Mouse (Mus musculus) liver (tissue): ENCODE data around the gene Lcn11.

Source experiments
- DNase-seq: peaks from one replicate; pipeline ENCODE4 v3.0.0-alpha.2; 2020; ENCODE audit warnings: mixed read lengths

Gene Lcn11

GRCm38 (mm10) chr2:25828344-25828947 is 51.6 kb downstream of the Lcn11 start:
- DNase-seq = no peak
